Mouse (Mus musculus) frontal cortex, postnatal 14 days (tissue): ENCODE data around the gene Gm49358.

Experiments used
- DNase-seq, 2 experiments: peaks; one replicate each; pipeline ENCODE4 v3.0.0; 2022; ENCODE audit warnings: low spot score in 2 of 2

The Gm49358 gene

DNA sequence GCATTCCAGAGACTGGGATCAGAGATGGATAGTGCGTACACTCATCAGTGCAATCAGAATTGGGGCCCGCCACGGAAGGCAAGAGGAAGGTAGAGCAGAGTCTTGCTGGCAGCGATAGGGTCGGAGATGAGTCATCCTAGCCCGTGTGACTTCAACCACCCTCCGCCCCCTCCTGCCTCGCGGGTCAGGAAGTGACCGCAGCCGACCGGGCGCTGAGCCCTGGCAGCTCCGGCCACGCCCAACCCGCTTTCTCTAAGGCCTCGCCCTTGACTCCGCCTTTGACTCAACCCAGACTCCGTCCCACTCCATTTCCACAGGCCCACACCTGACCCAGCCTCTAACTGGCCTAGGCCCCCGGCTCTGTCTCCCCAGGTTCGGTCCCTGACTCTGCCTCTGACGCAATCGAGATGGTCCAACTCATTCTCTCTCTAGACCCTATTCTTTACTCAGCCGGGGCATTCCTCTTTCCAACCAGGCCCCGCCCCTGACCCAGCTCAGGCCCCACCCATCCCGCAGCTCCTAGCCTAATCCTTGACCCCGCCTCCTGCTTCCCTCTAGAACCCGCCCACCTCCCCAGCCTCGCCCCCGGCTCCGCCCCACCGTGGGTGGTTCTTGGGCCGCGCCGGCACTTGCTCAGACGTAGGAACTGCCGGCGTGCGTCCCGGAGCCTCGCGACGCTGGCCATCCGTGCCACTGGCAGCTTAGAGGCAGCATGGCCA lies 14.8 kb downstream of the Gm49358 start, which contains the start of gene Nt5dc3:
TSS of gene Nt5dc3 (plus strand) at position 608 of the 719 bp plus-strand sequence.
- DNase-seq, result peak; percentile 85 to 88

DNA sequence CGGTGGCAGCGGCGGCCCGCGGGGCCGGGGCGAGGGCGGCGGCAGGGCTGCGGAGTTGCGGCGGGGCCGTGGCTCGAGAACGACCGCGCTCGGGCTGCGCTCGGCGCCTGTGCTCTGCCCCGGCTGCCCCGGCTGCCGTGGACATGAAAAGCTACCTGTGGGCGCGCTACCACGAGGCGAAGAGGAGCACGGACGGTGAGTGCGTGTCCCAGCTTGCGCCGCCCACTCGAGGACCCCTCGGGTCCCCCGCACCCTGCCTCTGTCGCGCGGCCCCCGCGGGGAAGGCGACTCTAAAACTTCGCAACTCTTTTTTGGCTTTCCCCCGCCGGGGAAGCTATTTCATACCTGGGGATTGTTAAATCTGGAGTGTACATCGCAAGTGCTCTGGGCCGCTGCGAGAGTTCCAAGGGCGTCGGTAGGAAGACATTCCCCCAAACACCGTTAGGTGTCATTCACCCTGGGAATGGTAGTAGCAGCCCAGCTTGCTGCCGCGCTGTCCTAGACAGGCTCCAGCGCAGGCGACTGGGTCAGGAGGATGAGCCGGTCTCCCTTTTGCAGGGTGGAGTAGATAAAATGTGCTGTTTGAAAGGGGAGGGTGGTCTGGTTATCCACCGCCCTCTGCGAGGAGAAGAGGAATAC lies 15.5 kb downstream of the Gm49358 start:
- DNase-seq, result no peak

DNA sequence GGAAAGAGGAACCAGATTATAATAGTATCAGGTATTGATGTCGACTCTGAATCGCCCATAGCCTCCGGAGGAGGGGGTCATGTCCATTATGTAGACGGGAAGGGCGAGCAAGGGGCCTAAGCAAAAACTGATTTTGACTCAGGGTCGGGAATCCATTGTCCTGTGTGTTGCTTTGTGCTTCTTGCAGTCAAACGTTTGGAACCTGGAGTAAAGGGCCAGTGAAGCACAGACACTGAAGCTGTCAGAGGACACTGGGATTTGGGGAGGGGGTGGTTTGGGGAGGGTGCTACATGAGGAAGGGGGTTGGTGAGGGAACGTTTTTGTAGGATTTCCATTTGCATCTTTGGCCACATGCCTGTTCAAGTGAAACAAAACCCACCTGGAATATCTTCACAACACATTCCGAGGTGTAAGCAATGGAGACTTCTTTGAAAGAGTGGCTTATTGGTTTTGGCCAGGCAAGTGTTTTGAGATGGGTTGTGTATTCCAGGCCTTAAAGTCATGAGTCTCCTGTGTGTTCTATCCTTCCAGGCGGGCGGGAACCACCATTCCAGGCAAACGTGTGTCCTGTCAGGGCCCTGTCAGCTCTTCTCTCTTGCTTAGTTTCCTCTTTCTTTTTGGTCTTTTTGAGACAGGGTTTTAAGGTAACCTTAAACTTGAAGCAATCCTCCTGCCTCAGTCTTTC lies 16.2 kb downstream of the Gm49358 start:
- no peak for DNase-seq

DNA sequence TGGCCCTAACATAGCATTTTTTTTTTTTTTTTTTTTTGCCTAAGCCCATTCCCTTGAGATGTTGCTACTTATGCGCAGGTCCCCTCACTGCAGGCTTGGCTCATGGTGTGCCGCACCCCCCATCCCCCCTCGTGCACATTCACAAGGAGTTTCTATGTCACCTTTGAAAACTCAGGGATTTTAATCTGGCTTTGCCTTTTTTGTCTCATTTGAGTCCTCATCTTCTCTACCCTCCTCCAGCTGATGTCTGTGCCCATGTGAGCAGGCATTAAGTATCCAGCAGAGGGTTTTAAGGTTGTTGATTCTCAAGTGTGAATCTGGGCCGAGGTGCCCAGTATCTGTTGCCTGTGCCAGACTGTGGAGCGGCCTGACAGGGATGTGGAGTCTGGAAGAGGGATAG lies 17.9 kb downstream of the Gm49358 start:
- DNase-seq, result no peak

DNA sequence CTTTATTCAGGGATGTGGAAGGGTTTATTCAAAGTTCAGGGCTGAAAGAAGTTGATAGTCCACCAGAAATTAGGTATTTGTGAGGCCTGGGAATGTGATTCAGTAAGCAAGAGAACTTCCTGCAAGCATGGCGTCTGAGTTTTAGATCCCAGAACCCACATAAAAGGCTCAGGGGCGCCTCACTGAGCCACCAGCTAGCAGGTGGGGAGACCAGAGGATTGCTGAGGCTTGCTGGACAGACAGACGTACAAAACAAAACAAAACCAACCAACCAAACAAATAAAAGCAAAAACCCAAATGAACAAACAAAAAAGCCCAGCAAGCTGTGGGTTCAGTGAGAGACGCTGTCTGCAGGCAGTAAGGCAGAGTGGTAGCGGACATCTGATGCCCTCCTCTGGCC lies 18.9 kb downstream of the Gm49358 start:
- DNase-seq, result no peak

DNA sequence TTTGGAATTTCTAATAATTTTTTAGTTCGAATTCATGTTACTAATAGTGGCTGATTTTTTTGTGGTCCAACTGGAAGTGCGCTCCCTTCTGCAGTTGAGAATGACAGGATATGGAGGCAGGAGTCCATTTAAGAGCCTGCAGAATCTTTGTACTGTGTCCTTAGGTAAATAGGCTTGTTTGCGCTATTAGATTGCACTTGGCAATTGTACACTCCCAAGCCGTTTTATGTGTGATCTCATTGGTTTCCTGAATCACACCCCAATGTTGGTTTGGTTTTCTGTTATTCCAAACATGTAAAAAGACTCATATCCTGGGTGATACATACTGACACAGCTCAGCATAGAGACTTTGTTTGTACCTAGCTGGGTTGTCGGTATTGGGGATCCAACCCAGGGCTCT lies 19.8 kb downstream of the Gm49358 start:
- DNase-seq, result no peak

DNA sequence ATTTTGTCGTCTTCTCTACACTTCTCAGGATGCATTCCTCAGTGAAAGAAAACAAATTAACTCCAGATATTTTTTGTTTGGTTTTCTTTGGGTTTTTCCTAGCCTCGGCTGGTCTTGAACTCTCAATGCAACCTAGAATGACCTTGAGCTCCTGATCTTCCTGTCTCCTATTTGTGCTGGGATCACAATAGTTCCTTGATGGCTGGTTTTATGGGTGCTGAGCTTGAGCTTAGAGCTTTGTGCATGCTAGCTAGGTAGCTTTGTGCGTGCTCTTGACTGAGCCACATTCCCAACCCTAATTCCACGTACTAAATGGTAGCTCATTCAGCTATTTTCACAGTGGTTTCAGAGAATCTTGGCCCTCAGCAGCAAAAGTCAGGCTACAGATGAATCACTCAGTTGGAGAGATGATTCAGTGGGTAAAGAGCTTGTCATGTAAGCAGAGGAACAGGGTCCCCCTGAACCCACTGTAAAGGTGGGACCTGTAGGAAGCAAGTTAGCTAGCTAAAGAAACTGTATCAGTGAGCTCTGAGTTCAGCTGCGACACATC lies 20.4 kb downstream of the Gm49358 start:
- DNase-seq, result no peak

DNA sequence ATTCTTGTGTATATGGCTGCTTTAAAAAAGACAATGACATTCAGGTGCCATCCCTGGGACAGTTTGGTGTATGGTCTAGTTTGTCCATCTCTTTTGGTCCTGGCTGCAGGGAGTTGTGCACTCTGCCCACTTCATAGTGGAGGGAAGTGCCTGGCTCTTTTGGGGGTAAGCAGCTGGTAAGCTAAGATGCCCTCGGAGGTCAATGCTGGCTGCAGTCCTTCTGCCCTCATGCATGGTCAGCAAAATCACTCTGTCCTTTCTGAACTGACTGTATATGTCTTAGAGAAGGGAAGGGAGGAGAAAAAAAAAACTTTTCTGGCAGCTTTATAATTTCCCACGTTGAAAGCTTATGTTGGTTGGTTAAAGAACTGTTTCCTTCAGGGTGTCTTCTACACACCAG lies 21.6 kb downstream of the Gm49358 start:
- DNase-seq, result no peak

DNA sequence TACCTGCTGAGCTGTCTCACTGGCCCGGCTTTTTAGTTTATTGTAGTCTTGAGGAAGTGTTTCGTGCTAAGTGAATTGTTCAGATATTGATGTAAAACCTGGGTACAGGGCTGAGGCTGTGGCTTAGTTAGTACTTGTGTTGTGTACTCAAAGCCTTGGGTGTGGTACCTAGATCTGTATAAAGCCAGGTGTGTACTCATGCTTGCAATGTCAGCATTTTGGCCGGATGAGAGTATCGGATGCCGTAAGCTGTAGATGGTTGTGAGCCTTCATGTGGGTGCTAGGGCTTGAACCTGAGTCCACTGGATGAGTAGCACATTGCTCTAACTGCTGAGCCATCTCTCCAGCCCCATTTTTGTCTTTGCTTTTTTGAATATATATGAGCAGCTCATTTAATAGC lies 22.3 kb downstream of the Gm49358 start:
- no peak for DNase-seq

DNA sequence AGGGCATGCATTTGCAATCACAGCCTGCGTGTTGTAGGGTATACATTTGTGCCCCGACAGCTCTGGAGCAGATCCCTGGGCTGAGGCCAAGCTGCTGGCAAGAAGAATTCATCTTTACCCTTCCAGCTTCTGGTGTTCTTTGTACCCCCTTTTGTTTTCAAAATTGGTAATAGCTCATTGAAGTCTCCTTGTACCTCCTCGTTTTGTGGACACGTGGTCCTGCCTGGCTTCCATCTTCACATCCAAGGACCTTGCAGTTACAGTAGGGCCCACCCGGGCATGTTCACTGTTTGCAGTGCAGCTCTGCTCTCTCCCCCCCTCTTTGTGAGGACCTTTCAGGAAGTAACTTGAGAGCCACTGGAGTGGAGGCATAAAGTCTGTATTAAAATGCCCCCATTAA lies 24.4 kb downstream of the Gm49358 start:
- no peak for DNase-seq

DNA sequence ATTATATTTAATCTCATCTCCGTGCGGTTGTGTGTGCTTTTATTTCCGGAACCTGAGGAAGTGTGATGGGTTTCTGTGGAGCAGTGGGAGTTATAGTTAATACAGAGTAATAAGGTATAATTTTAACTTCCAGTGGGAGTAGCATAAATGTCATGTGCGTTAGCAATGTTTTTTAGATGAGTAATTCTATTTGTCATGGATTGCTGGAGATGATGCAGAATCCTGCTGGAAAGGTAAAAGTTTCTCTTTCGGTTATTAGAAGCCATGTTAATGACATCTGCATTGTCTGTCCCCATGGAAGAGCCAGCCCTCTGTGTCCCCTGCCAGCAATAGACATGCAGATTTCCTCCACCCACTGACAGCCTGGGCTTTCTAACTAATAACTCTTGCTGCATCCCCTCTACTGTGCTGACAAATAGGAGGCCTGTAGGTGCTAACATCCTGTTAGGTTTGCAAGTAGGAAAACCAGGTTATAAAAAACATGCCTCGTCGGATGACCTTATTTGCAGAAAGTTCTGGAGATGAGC lies 25.4 kb downstream of the Gm49358 start:
- no peak for DNase-seq

DNA sequence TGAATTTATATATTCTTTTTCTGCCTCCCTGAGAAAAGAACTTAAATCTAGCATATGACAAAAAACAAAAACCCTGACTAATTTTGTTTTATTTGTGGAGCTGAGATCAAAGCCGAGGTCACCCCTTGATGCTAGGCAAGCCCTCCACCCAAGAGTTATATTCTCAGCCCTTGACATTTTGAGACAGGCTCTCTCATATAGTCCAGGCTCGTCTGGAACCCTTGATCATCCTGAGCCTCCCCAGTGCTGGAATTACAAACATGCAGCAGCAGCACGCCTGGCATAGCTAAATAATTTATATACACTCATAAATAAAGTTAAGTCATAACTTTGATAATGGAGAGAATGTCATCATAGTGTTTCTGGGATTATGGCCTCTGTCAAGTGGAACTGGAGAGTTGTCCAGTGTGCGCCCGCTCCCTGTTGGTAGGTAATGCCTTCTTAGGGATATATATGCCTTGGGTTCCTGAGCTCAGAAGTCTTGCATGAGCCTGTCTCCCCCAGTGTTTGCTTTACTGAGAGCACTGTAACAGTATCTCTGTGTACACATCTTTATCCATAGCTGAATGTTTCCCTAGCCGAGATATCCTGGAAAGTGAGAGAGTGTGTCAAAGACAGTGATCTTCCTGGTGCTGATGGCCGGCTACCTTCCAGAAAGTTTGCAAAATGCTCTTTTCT lies 27.9 kb downstream of the Gm49358 start:
- DNase-seq, result no peak

DNA sequence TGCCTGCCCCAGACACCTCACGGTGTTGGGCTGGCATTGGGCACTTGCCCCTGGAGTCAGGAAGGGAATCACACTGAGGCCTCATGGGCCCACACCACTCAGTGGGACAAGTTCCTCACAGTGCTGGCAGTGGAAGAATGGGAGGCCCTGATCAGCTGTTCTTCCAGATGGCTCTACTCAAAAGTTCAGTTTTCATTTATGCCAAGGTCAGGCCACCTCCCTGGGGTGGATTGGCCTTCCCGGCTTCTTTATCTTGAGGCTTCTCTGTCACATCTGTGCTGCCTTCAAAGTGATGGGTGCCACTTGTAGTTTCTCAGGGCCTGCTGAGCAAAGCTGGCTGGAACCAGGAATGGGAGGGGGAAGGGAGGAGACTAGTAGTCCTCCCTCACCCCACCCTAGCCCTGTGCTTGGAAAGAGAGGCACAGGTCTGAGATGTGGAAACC lies 29.8 kb downstream of the Gm49358 start:
- DNase-seq, result no peak

DNA sequence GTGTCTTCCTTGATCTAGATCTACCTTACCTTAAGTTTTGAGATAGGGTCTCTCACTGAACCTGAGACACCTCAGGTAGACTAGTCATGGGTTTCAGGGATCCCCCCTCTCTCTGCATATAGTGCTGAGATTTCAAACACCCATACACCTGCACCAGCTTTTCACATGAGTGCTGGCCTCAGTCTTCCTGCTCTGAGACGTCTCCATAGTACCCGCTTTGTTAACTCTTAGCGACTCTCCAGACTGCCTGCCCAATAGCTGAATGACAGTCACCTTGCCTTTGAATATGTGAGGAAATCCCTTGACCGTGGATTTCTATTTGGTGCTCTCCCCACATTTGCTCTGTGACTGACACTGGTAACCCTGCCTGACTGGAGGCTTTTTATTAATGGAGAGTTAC lies 30.4 kb downstream of the Gm49358 start:
- no peak for DNase-seq

DNA sequence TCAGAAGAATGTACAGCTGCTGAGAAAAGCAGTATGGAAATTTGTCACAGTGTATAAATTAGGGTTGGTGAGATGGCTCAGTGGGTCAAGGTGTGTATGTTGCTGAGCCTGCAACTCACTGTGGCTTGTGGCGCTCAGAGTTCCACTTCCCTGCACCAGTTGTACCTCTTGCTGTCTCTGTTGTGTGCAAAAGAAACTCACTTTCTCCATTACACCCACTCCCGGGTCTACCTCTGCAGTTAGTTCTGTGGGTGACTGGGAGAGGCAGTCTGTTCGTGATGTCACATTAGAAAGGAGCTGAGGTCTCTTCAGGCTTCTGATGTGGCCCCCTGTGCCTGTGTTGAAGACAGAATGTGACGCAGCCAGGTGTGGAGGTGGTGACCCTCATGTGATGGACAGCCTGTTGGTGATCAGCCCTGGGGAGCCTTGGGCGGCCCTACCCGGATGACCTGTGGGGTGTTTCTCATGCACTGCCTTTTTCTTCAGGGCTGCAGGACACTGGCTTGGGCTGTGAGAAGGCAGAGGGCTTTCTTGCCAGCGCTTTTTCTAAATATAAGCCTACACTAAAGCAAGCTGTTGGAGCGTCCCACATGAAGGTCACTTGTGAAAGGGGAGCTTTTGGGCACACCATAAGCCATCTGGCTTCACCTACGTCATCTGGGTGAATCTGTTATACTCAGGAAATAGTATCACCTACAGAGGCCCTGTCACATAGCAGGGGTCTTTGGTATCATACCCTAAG lies 31.2 kb downstream of the Gm49358 start:
- no peak for DNase-seq

DNA sequence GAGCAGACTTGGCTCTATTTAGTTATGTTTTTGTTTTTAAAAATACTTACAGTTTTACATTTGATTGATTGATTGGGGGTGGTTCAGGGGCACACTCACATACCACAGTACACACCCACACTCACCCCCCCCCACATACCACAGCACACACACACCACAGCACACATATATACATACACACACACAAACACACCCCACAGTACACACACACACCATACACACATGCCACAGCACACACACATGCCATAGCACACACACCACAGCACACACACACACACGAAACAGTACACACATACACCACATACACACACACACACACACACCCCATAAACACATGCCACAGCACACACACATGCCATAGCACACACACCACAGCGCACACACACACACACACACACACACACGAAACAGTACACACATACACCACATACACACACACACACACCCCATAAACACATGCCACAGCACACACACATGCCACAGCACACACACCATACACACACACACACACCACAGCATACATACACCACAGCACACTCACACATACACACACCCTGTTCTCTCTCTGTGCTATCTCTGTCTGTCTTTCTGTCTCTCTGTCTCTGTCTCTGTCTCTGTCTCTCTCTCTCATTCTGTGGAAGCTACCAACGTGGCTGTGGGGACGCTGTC lies 32.4 kb downstream of the Gm49358 start:
- DNase-seq, result no peak

DNA sequence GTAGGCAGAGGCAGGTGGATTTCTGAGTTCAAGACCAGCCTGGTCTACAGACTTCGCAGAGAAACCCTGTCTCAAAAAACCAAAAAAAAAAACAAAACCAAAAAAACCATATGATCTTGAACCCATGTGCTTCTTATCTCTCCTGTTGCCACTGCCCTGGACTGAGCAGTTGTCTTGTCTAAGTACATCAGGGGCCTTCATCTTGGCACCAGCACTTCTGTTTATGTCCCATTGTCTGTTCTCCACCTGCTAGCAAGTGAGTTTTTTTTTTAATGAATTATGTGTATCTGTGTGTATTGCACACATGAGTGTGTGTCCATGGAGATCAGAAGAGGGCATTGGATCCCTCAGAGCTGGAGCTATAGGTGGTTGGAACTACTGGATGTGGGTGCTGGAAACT lies 43.6 kb downstream of the Gm49358 start:
- no peak for DNase-seq

DNA sequence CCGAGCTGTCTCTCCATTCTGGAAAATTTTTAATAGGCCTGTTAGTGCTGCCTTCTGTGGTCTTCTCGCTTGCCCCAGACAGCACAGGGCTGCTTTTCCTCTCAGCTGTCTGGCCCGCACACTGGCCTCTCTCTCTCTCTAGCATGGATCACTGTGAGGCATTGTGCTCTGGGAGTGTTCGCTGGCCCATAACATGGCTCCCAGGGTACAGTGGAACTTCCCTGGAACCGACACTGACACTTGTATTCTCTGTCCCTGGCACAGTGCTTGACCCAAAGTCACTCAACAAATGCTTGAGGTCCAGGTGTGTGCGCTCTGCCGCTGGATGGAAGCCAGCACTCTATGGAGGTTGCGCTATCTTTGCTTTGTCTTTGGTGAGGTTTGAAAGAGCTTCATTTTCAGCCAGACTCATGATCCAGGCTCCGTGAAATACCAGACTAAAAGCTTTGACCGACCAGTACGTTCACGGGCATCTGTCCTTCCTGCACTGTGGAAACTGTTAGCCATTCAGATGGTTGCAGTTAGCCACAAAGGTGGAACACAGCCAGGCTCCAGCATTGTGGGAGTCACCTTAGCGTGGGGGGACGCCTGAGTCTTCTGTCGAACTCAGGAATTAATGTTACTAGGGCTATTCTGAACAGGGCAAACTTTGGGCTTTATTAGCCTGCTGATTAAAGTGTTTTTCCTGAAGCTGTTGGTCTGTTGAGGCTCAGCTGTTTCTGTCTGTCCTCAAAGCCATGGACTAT lies 44.4 kb downstream of the Gm49358 start:
- DNase-seq, result no peak

DNA sequence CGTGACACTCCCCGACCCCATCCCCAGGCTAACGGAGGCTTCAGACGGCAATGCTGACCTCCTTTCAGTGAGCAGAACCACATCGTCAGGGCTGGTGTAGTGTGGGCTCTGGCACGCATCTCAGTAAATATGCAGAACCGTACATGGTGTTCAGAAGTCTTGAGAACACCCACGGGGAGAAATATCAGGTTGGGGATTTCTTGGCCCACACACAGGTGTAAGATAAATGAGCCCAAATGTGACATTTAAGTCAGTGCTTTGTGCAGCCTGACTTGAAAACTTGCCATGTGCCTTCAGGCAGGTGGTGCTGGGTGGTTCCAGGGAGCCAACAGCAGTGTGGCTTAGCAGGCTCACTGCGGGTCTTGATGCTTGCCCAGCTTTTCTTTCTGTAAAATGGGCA lies 46.2 kb downstream of the Gm49358 start:
- DNase-seq, result no peak

DNA sequence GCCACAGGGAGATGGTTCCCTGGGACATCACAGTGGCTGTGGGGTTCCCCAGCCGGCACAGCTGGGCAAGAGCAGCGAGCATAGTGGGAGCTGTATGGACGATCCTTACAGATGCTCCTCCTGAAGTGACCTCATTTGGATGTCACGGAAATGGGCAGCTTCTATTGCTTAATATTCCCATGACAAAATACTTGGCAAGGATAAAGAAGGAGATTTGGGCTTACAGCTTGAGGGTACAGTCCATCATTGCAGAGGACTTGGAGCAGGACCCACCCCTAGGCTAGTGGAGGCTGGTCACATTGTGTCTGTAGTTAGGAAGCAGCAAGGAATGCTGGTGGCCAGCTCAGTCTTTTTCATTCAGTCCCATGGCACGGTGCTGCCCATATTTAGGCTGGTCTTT lies 46.8 kb downstream of the Gm49358 start:
- DNase-seq, result no peak
